ENCODE assay signal across 23 mouse cellular contexts in the genomic region with DNA sequence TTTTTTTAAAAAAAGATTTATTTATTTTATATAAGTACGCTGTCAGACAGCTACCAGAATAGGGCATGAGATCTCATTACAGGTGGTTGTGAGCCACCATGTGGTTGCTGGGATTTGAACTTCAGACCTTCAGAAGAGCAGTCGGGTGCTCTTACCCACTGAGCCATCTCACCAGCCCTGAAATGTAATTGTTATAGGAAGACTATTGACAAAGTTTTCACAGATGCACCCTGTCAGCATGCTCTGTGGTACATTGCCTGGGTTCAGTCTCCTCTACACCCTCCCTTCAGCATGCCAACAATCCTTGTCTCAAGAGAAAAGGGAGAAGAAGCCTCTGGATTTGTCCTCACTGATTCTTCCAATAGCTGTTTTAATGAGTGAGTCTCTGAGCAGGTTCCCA. TPM values are rescaled to one million over a fixed set of nuclear protein-coding genes. Genes with fewer than 3 reads are reported as not detected.
DNase-seq lines count a peak whose midpoint lies in the region; ATAC-seq and TF ChIP-seq lines count a peak whose summit lies in the region.
"Had no signal": no experiment of that assay in that cellular context is flagged by ENCODE, and none has a peak within 500 bp of the region (broad histone marks: within the 10 kb centered on the region; RNA-seq: fewer than 3 reads in every experiment).

No protein-coding gene starts in this region.

- in situ Hi-C loops in CH12.LX (cut with MboI; ENCODE audit: low pct_ligation_motif_present, low pct_unique_long_range_greater_than_20kb, low sequenced_read_pairs) = no loop called here

- H3K27me3 ChIP-seq in CH12.LX (replicated peaks) (no peaks in the 10 kb centered on the region), MEL (ENCODE audit: control insufficient read depth in 1 of 2, insufficient read depth in 2 of 2, low read length in 2 of 2) (no peaks in the 10 kb centered on the region)
- H3K27me3 ChIP-seq in forebrain, embryonic 15.5 days = no peaks in the 10 kb centered on the region
- H3K27me3 ChIP-seq: Patski had no signal

- TF ChIP-seq EP300 in CH12.LX (IDR thresholded peaks at IDR 0.05; ENCODE audit: low read length) = no peak
- no peak for TF ChIP-seq EP300 in MEL (IDR thresholded peaks at IDR 0.05; ENCODE audit: low read depth in 1 of 2, low read length in 2 of 2)

- DNase-seq in CH12.LX (ENCODE audit: extremely low read depth) (no peak), MEL (ENCODE audit: low read depth, low spot score) (no peak)
- DNase-seq in Muller cell, postnatal 12 days (ENCODE audit: inconsistent ontology term) = no peak
- DNase-seq: adrenal gland, adult 2 months; adrenal gland, adult 8-10 months; adrenal gland, postnatal 10 days; adrenal gland, postnatal 14 days; adrenal gland, postnatal 25 days; adrenal gland, postnatal 36 days; B cell, adult 2 months; cerebellum, adult 11 months; cerebellum, adult 11-12 months; cerebellum, adult 18-20 months; cerebellum, adult 2 months; cerebellum, adult 8-10 months; cerebellum, adult 9-10 months had no signal

- H3K9me3 ChIP-seq in CH12.LX (replicated peaks; ENCODE audit: low read length) (no peaks in the 10 kb centered on the region), MEL (replicated peaks; ENCODE audit: insufficient read depth, low read length) (no peaks in the 10 kb centered on the region)
- no peaks in the 10 kb centered on the region for H3K9me3 ChIP-seq in forebrain, embryonic 15.5 days
- H3K9me3 ChIP-seq: G1E had no signal

- dilution Hi-C loops in CH12.LX (cut with MboI; ENCODE audit: extremely low pct_ligation_motif_present, extremely low pct_unique_long_range_greater_than_20kb, low sequenced_read_pairs) = no loop called here

- H3K27ac ChIP-seq in CH12.LX (ENCODE audit: insufficient read depth, low read depth) (no peak overlapping the region), MEL (ENCODE audit: control insufficient read depth, low read depth, low read length) (no peak overlapping the region)
- no peak overlapping the region for H3K27ac ChIP-seq in forebrain, embryonic 15.5 days (replicated peaks)

- TF ChIP-seq CTCF in CH12.LX (conservative IDR thresholded peaks at IDR 0.05 in 1 of 2, IDR thresholded peaks at IDR 0.05 in 1 of 2; ENCODE audit: low read depth in 2 of 2, low read length in 2 of 2) (no peak), MEL (IDR thresholded peaks at IDR 0.05 in 2 of 3, conservative IDR thresholded peaks at IDR 0.05 in 1 of 3; ENCODE audit: control insufficient read depth in 1 of 3, insufficient read depth in 1 of 3, low read depth in 2 of 3, low read length in 3 of 3, poor library complexity in 1 of 3, severe bottlenecking in 1 of 3) (no peak)

- H3K4me3 ChIP-seq in CH12.LX (replicated peaks in 1 of 3; ENCODE audit: low read depth in 2 of 3, low read length in 2 of 3, poor library complexity in 1 of 3) (no peak overlapping the region), MEL (ENCODE audit: control insufficient read depth in 1 of 2, insufficient read depth in 1 of 2, low read depth in 2 of 2, low read length in 2 of 2) (no peak overlapping the region)
- H3K4me3 ChIP-seq in forebrain, embryonic 15.5 days = no peak overlapping the region

- H3K4me1 ChIP-seq in CH12.LX (ENCODE audit: control insufficient read depth in 1 of 2, insufficient read depth in 2 of 2) (peaks cover 8 to 32% of the 10 kb centered on the region in 2 experiments; a peak in 3 of 4 replicates), MEL (ENCODE audit: control insufficient read depth in 1 of 2, insufficient read depth in 2 of 2, low read length in 2 of 2) (no peaks in the 10 kb centered on the region)
- H3K4me1 ChIP-seq in forebrain, embryonic 15.5 days = peaks cover 3% of the 10 kb centered on the region; the same call in 1 of the 2 replicates

- TF ChIP-seq POLR2A in CH12.LX (IDR thresholded peaks at IDR 0.05; ENCODE audit: low read depth, low read length) (no peak), MEL (IDR thresholded peaks at IDR 0.05; ENCODE audit: control insufficient read depth in 1 of 2, insufficient read depth in 1 of 2, low read depth in 1 of 2, low read length in 2 of 2, poor library complexity in 1 of 2) (no peak)

- no peak overlapping the region for H3K4me2 ChIP-seq in CH12.LX (ENCODE audit: insufficient read depth, low read depth, poor library complexity, severe bottlenecking)
- H3K4me2 ChIP-seq in forebrain, embryonic 15.5 days (replicated peaks) = no peak overlapping the region

- no peak for TF ChIP-seq RAD21 in CH12.LX (IDR thresholded peaks at IDR 0.05; ENCODE audit: low read depth, low read length)
- TF ChIP-seq RAD21 in MEL (IDR thresholded peaks at IDR 0.05; ENCODE audit: low read depth, low read length) = no peak

- no peak for ATAC-seq in forebrain, embryonic 15.5 days (replicated peaks)
- ATAC-seq: activated CD4-positive, CD25-positive, alpha-beta regulatory T cell, adult 4 months; CD4-positive, CD25-positive, alpha-beta regulatory T cell, adult 4 months; Patski had no signal

- H3K36me3 ChIP-seq in CH12.LX (replicated peaks in 1 of 2; ENCODE audit: control insufficient read depth in 1 of 2, insufficient read depth in 1 of 2, low read length in 1 of 2) = no peaks in the 10 kb centered on the region
- H3K36me3 ChIP-seq in MEL (ENCODE audit: control insufficient read depth in 1 of 2, insufficient read depth in 2 of 2, low read length in 2 of 2) = 0 out of 4 replicates have a peak, but pooled peaks cover 0 to 2% of the 10 kb centered on the region in 2 experiments
- no peaks in the 10 kb centered on the region for H3K36me3 ChIP-seq in forebrain, embryonic 15.5 days
- H3K36me3 ChIP-seq: G1E had no signal

- 88% methylated on average over 2 of the region's 2 CpGs for WGBS in forebrain, embryonic 15.5 days

- no peak overlapping the region for H3K9ac ChIP-seq in CH12.LX (ENCODE audit: insufficient read depth, low read depth)
- H3K9ac ChIP-seq in MEL (ENCODE audit: control insufficient read depth, low read depth, low read length, poor library complexity, severe bottlenecking) = no peak overlapping the region
- H3K9ac ChIP-seq in forebrain, embryonic 15.5 days (replicated peaks) = no peak overlapping the region

- H3K79me2 ChIP-seq in CH12.LX (replicated peaks; ENCODE audit: control insufficient read depth, extremely low read depth, insufficient read depth, poor library complexity, severe bottlenecking) = no peaks in the 10 kb centered on the region
- H3K79me2 ChIP-seq in MEL (ENCODE audit: control insufficient read depth, insufficient read depth, low read length, poor library complexity) = no peaks in the 10 kb centered on the region

TF ChIP-seq in CH12.LX, 34 proteins besides CTCF, POLR2A, EP300 and RAD21:
- TF ChIP-seq HCFC1 (IDR thresholded peaks at IDR 0.05; ENCODE audit: low read depth, low read length) = no peak
- TF ChIP-seq TBP (conservative IDR thresholded peaks at IDR 0.05; ENCODE audit: low read depth, low read length) = peak; percentile 88
- TF ChIP-seq PAX5 (IDR thresholded peaks at IDR 0.05; ENCODE audit: low read length) = no peak
- no peak for TF ChIP-seq ZNF384 (IDR thresholded peaks at IDR 0.05; ENCODE audit: low read depth, low read length)

TF ChIP-seq in MEL, 35 proteins besides CTCF, POLR2A, EP300 and RAD21:
- TF ChIP-seq ZKSCAN1 (IDR thresholded peaks at IDR 0.05; ENCODE audit: low read depth, low read length) = no peak
- peak; percentile 63; the same call in 1 of the 2 replicates for TF ChIP-seq TBP (IDR thresholded peaks at IDR 0.05; ENCODE audit: low read depth, low read length)
- no peak for TF ChIP-seq JUND (IDR thresholded peaks at IDR 0.05; ENCODE audit: low read depth, low read length)
TF ChIP-seq in MEL: peak in this region for 1.

RNA-seq across cellular contexts. Expression of gene Tvp23b, which starts 33.9 kb away (rescaled TPM):
- total RNA-seq in CH12.LX (2012; rRNA removed) (57.7 and 62.2 TPM in 2 replicates), CH12.LX (2014; rRNA removed) (68.7 and 71.2 TPM in 2 replicates), MEL (2012; rRNA removed) (32.1 and 40.0 TPM in 2 replicates)
- polyA plus RNA-seq in CH12.LX (2012; ENCODE audit: insufficient read length, low read depth) (39.6 and 40.9 TPM in 2 replicates), MEL (2012; ENCODE audit: insufficient read depth in 1 of 2, insufficient read length in 2 of 2, low read depth in 1 of 2, low replicate concordance in 2 of 2, missing spikeins in 1 of 2) (10 to 100 TPM in 1 of 2 experiments, not detected in 1; 24.3 TPM)
- 51.3 and 59.1 TPM in 2 replicates for polyA plus RNA-seq in forebrain, embryonic 15.5 days (2015; fragmentation: Nextera tagmentation; extraction: Ambion mirVana)

RNA-seq across cellular contexts. Expression of gene Cdrt4, which starts 37.9 kb away (rescaled TPM):
- total RNA-seq in CH12.LX (2012; rRNA removed) (not detected in 2 replicates), CH12.LX (2014; rRNA removed) (not detected in 2 replicates), MEL (2012; rRNA removed) (not detected in 2 replicates)
- polyA plus RNA-seq in CH12.LX (2012; ENCODE audit: insufficient read length, low read depth) (not detected in 2 replicates), MEL (2012; ENCODE audit: insufficient read depth in 1 of 2, insufficient read length in 2 of 2, low read depth in 1 of 2, low replicate concordance in 2 of 2, missing spikeins in 1 of 2) (not detected)
- polyA plus RNA-seq in forebrain, embryonic 15.5 days (2015; fragmentation: Nextera tagmentation; extraction: Ambion mirVana) = not detected in 2 replicates
- total RNA-seq: adrenal gland, adult 18-20 months; adrenal gland, adult 2 months; adrenal gland, postnatal 10 days; adrenal gland, postnatal 14 days; adrenal gland, postnatal 25 days; adrenal gland, postnatal 36 days had no signal
- polyA plus RNA-seq: activated CD4-positive, CD25-positive, alpha-beta regulatory T cell, adult 4 months; C2C12; CD4-positive, CD25-positive, alpha-beta regulatory T cell, adult 4 months; G1E; Patski had no signal

Comparison
In these comparisons a context has a peak if more than half of its experiments do, and no peak if none do; other contexts are left out.
1. Of the 35 proteins assayed by ChIP-seq in both MEL and CH12.LX: peak only in MEL: none; only in CH12.LX: none; in both: TBP; in neither: 34.